Mouse (Mus musculus) lung, embryonic 15.5 days (tissue): ENCODE measurements around the gene Ccl2. TPM values are rescaled to one million over a fixed set of nuclear protein-coding genes. Genes with fewer than 3 reads are reported as not detected.

ENCODE experiments used
- ATAC-seq: fragments of 200-750 bp; cut with Nextera tagmentation; 2 replicates; pipeline ENCODE4 v1.8.0; 2017; ENCODE audit warnings: moderate number of reproducible peaks, borderline replicate concordance; ENCODE audit not compliant: low FRiP score, low TSS enrichment; ENCODE audit errors: extremely low read depth
- H3K27ac ChIP-seq: fragments of 300-500 bp; sonication (generic); 2 replicates; pipeline ENCODE4 v1.5.1; 2015; ENCODE audit warnings: moderate library complexity, mild to moderate bottlenecking, inconsistent platforms
- H3K27me3 ChIP-seq: fragments of 300-500 bp; sonication (generic); 2 replicates; pipeline ENCODE4 v1.6.1; 2015; ENCODE audit warnings: inconsistent platforms
- H3K36me3 ChIP-seq: fragments of 300-500 bp; sonication (generic); 2 replicates; pipeline ENCODE4 v1.6.1; 2015; ENCODE audit warnings: inconsistent platforms
- H3K4me1 ChIP-seq: fragments of 300-500 bp; sonication (generic); 2 replicates; pipeline ENCODE4 v1.6.1; 2015; ENCODE audit warnings: inconsistent platforms
- H3K4me2 ChIP-seq: fragments of 300-500 bp; sonication (generic); 2 replicates; pipeline ENCODE4 v1.6.1; 2015; ENCODE audit warnings: inconsistent platforms, mild to moderate bottlenecking, moderate library complexity
- H3K4me3 ChIP-seq: fragments of 300-500 bp; sonication (generic); 2 replicates; pipeline ENCODE4 v1.5.1; 2015; ENCODE audit warnings: mild to moderate bottlenecking, inconsistent platforms
- H3K9ac ChIP-seq: fragments of 300-500 bp; sonication (generic); 2 replicates; pipeline ENCODE4 v1.6.1; 2015; ENCODE audit warnings: inconsistent platforms
- H3K9me3 ChIP-seq: fragments of 300-500 bp; sonication (generic); 2 replicates; pipeline ENCODE4 v1.6.1; 2016; ENCODE audit warnings: inconsistent platforms
- WGBS: fragments of 180-500 bp; shearing (Covaris S2); methylation state at CpG from one replicate; pipeline ENCODE4 v1.1.7; 2015; 5-methylcytosine and 5-hydroxymethylcytosine counted together
- polyA plus RNA-seq: library from polyadenylated mRNA; unstranded; fragments of >200 nt; fragmentation: Nextera tagmentation; extraction: Ambion mirVana; gene quantifications from 2 replicates; pipeline ENCODE4 v1.2.1, GENCODE M21; 2015

Gene Ccl2
- polyA plus RNA-seq, 1 experiment from 2014 or later = 26.0 TPM

GRCm38 (mm10) chr11:82073686-82074085 is 38.3 kb downstream of the Ccl2 start:
- Histone ChIP-seq H3K4me1 (peaks cover 4% of the 10 kb centered on the region; the same call in 1 of the 2 replicates), H3K27ac (no peak overlapping the region), H3K27me3 (no peaks in the 10 kb centered on the region), H3K4me3 (no peak overlapping the region), H3K9ac (no peak overlapping the region), H3K4me2 (no peak overlapping the region), H3K9me3 (no peaks in the 10 kb centered on the region), H3K36me3 (no peaks in the 10 kb centered on the region)
- no peak for ATAC-seq
- 69% methylated on average over 3 of the region's 3 CpGs for WGBS

- ATAC-seq = no peak
- 37% methylated on average over 3 of the region's 3 CpGs for WGBS
- H3K4me2 ChIP-seq = no peak overlapping the region
These were observed 41.7 kb downstream of the Ccl2 start for GRCm38 (mm10) chr11:82077031-82077430.

GRCm38 (mm10) chr11:82078136-82078730 is 42.9 kb downstream of the Ccl2 start:
- no peaks in the 10 kb centered on the region for H3K4me1 ChIP-seq
- no peak overlapping the region for H3K27ac ChIP-seq
- no peaks in the 10 kb centered on the region for H3K9me3 ChIP-seq
- no peak overlapping the region for H3K9ac ChIP-seq
- H3K4me2 ChIP-seq = no peak overlapping the region
- no peaks in the 10 kb centered on the region for H3K36me3 ChIP-seq
- no peak overlapping the region for H3K4me3 ChIP-seq
- ATAC-seq = no peak
- no peaks in the 10 kb centered on the region for H3K27me3 ChIP-seq

More at GRCm38 (mm10) chr11:82077031-82077430, 41.7 kb downstream of the Ccl2 start:
- H3K9ac ChIP-seq = no peak overlapping the region
- no peaks in the 10 kb centered on the region for H3K4me1 ChIP-seq
- H3K9me3 ChIP-seq = no peaks in the 10 kb centered on the region
- no peaks in the 10 kb centered on the region for H3K36me3 ChIP-seq
- H3K4me3 ChIP-seq = no peak overlapping the region
- no peaks in the 10 kb centered on the region for H3K27me3 ChIP-seq
- H3K27ac ChIP-seq = no peak overlapping the region

GRCm38 (mm10) chr11:82080865-82081264 is 45.5 kb downstream of the Ccl2 start:
- Histone ChIP-seq H3K4me2 (no peak overlapping the region), H3K36me3 (no peaks in the 10 kb centered on the region), H3K9ac (no peak overlapping the region), H3K27ac (no peak overlapping the region), H3K4me3 (no peak overlapping the region), H3K27me3 (no peaks in the 10 kb centered on the region), H3K4me1 (no peaks in the 10 kb centered on the region), H3K9me3 (no peaks in the 10 kb centered on the region)
- 61% methylated on average over 3 of the region's 3 CpGs for WGBS
- no peak for ATAC-seq

GRCm38 (mm10) chr11:82084360-82084759 is 49.0 kb downstream of the Ccl2 start:
- Histone ChIP-seq H3K4me2 (no peak overlapping the region), H3K27ac (no peak overlapping the region), H3K9ac (no peak overlapping the region), H3K4me1 (no peaks in the 10 kb centered on the region), H3K9me3 (no peaks in the 10 kb centered on the region), H3K27me3 (no peaks in the 10 kb centered on the region), H3K36me3 (no peaks in the 10 kb centered on the region), H3K4me3 (no peak overlapping the region)
- WGBS = 91% methylated on average over 3 of the region's 3 CpGs
- ATAC-seq = no peak

Other genes starting within 250 kb of the Ccl2 start
- not detected in 2 replicates for gene 5530401A14Rik, start 174.9 kb upstream of the Ccl2 start, polyA plus RNA-seq
- gene Asic2, start 67.1 kb upstream of the Ccl2 start, polyA plus RNA-seq = 0.33 and 0.37 TPM in 2 replicates
- not detected in 2 replicates for gene Gm17268, start 3.0 kb downstream of the Ccl2 start, polyA plus RNA-seq
- gene Ccl7, start 10.1 kb downstream of the Ccl2 start, polyA plus RNA-seq = 15.1 and 16.1 TPM in 2 replicates
- gene Ccl11, start 22.3 kb downstream of the Ccl2 start, polyA plus RNA-seq = 81.8 and 84.7 TPM in 2 replicates
- 4.3 and 5.8 TPM in 2 replicates for gene Ccl12, start 66.3 kb downstream of the Ccl2 start, polyA plus RNA-seq
- gene Ccl8, start 79.6 kb downstream of the Ccl2 start, polyA plus RNA-seq = 0.35 TPM in 1 of 2 replicates, not detected in the other